Mouse (Mus musculus) myocyte (in vitro differentiated cells): ENCODE results near the gene Gm42421.

ENCODE experiments used
- E2F4 ChIP-seq: IDR thresholded peaks from one replicate; pipeline ENCODE4 v1.6.1; 2011; ENCODE audit warnings: mild to moderate bottlenecking, control low read depth, moderate library complexity; ENCODE audit not compliant: insufficient read depth
- POLR2A ChIP-seq: IDR thresholded peaks from one replicate; pipeline ENCODE4 v1.6.1; 2011; ENCODE audit warnings: low read depth, mild to moderate bottlenecking, control low read depth, moderate library complexity; ENCODE audit not compliant: insufficient read length
- USF1 ChIP-seq: IDR thresholded peaks from one replicate; pipeline ENCODE4 v1.6.1; 2011; ENCODE audit warnings: low read depth, mild to moderate bottlenecking, control low read depth, moderate library complexity

- TF ChIP-seq POLR2A, result no peak
- no peak for TF ChIP-seq E2F4
- TF ChIP-seq USF1, result no peak
Observed at GRCm38 (mm10) chr5:143959551-143959950, 31.6 kb downstream of the Gm42421 start.
